Mouse (Mus musculus) urinary bladder, postnatal 4 days (tissue): ENCODE data around the gene Gm10563.
A peak's percentile ranks its signal among the peaks of the same experiment; 100 is the strongest.
"Not testable (repeated sequence)": the region's sequence is repeated elsewhere in the genome, so short reads cannot be mapped to it uniquely, and the experiment has no call there.

Experiments
- DNase-seq, 2 experiments: peaks; one replicate each; pipeline ENCODE4 v3.0.0; 2021 to 2022; ENCODE audit warnings: low spot score in 2 of 2

Gene Gm10563

DNA sequence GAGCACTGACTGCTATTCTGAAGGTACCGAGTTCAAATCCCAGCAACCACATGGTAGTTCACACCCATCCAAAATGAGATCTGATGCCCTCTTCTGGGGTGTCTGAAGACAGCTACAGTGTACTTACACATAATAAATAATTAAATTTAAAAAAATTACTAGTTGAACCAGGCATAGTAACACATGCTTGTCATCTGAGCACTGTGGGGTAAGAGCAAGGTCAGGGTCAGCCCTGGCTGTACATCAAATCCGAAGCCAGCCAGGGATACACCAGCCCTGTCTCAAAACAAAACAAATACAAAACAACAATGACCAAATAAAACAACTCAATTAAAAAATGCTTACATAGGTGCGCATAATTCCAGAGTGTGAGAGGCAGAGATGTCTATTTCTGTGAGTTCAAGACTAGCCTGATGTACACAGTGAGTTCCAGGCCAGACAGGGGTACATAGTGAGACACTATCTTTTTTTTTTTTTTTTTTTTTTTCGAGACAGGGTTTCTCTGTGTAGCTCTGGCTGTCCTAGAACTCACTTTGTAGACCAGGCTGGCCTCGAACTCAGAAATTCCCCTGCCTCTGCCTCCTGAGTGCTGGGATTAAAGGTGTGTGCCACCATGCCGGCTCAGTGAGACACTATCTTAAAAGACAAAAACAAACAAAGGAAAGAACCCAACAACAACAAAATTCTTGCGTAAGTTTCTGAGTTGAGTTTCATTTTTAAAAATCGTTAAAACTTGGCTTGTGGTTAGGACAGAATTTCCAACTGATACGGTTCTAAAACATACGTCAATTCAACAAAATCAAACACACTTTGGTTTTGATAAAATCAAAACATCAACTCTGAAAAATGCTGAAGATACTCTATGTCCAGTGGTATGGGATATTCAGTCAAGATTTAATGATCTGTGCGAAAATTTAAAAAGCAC is 45.0 kb downstream of the Gm10563 start:
- no peak for DNase-seq

DNA sequence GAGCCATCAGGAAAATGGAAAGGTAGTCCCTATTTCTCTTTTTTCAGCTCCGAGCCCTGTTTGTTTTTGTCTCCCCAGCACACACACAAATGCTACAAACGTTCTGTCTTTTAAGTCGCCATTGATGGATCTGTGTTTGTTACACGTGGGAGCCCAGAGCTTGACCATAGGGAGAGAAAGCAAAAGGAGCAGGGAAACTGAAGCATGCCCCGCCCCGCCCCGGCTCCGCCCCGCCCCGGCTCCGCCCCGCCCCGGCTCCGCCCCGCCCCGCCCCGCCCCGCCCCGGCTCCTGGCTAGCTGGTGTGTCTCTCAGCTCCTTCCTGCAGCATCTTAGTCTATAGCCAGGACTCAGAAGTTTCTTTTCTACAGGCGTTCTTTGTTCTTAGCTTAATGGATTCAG is 46.7 kb downstream of the Gm10563 start:
- DNase-seq, result no peak

DNA sequence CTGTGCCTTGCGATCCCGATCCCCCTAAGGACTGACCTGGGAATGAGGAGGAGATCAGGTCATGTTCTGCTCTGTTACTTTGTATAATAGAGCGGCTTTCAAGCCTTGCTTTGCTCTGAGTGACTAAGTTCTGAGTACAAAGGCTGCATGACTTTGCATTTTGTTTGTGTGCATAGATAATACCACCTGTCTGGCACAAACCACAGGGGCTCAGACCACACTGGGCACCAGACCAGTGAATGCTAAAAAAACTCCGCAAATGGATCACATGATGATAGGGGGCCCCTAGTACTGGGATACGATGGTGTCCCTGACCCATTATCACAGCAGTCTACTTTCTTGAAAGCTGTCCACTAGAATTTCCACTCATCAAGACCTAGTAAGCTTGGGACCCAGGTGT is 48.6 kb downstream of the Gm10563 start:
- DNase-seq, result no peak

DNA sequence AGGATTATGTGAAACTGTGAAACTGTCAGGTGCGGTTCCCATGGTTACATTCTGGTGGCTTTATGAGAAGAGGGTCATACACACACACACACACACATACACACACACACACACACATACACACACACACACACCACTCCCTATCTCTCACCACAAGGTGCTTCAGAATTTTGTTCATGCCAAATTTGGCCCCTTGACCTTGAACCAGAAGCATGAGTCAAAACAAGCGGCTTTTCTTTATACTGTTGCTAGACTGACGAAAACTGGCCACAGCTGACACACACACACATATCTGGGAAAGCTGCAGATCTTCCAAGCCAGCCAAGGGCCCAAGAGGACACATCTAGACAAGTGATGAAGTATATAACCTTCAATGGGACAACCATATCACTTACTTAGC is 49.4 kb downstream of the Gm10563 start:
- DNase-seq, result no peak

DNA sequence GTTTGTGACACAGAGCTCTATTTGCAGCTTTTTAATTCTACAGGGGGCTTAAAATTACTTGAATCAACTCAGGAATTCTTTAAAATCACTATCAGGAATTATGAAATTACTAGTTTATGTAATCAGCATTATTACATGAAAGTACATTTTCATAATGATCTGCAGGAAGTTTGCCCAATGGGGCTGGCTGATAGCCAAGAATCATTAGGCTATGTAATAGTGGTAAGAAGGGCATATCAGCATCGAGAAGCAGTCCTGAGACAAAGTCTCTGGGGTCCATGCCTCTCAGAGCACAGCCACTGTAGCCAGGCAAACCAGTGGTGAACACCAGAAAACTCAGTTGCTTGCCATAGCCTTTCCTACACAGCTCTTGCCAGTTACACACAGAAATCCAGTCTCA is 51.4 kb downstream of the Gm10563 start:
- no peak for DNase-seq

DNA sequence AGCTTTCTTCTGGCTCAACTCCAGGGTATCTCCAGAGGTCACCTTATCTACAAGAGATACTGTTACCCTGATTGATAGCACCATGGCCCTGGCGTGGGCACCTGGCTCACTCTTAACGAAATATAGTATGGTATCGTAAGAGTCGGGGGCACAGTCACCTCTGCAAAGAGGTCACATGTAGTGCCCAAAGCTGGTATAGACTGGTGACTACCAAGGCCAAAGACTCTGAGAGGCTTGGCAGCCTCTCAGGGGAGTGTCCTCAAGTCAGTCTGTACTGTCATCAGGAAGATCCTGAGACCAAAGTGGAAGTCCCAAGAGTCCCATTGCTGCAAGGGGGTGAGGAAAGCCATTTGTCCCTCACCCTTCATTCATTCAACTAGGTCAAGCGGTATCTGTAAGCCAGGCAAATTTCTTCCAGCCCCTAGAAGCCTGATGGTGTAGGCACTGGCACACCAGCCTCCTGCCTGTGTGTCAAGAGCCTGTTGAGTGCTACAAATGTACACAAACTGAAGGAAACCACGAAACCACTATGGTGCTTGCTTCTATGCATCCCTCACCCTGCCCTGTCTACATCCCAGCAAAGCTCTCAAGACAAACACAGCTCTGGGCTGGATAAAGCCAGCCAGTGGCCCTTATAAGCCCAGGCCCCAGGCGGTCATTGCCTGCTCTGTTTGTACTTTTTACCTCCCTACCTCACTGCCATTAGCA is 54.0 kb downstream of the Gm10563 start:
- DNase-seq, result no peak

DNA sequence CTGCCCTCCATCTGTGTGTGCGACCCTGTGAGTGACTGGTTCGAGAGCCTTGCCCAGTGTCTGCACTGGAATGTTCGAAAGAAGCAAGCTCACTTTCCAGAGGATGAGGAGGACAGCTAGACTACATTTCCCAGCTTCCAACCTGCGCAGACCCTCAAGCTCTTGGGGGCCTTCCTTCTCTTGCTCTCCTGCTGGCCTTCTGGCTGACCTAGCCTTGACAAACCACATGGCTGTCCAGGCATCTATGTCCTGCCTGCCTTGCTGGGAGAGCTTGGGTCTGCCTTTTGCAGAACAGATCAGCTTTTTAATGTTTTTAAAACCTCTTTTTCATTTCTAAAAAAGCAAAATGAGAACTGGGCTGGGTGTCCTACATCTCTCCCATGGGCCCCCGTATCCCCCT is 55.9 kb downstream of the Gm10563 start:
- DNase-seq, result no peak

DNA sequence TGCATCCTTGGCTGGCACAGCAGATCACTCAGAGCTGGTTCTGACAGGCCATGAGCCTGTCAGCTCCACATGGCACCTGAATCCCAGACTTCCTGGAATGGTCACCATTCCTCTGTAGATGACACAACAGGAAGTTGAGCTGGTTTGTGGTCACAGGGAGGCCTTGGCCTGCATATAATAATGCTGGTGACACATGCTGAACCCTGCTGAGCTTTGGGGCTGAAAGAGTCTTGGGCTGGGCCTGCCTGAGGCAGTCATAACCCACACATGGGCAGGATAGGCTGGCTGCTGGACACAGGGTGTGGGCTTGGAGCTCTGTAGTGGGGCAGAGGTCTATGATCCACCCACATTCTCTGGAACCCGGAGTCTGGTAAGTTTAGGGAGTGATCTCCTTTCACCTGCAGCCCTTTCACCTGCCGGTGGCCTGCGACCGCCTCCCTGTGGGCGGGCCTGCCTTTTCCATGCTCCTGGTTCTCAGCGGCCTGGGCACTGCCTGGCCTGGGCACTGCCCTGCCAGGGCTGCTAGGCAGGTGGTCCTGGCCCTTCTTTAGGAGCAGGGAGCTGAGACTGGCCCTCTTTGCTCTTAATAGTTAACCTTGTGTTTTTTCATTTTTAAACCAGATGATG is 62.8 kb downstream of the Gm10563 start:
- peak in 1 of 2 experiments; percentile 35 for DNase-seq

DNA sequence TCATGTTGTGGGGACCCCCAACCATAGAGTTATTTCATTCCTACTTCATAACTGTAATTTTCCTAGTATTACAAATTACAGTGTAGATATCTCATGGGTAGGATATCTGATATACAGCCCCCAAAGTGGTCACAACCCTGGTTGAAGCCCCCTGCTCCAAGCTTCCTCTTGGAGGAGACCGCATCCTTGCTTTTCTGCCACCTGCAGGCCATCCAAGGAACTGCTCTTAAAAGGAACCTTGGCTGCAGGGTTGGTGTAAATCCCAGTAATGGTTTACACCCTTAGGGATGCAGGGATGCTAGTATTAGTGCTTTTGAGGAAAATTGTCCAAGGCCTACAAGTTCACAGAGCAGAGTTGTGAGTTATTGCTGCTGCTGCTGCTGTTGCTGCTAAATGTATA is 64.8 kb downstream of the Gm10563 start:
- DNase-seq, result peak in 1 of 2 experiments; percentile 71

DNA sequence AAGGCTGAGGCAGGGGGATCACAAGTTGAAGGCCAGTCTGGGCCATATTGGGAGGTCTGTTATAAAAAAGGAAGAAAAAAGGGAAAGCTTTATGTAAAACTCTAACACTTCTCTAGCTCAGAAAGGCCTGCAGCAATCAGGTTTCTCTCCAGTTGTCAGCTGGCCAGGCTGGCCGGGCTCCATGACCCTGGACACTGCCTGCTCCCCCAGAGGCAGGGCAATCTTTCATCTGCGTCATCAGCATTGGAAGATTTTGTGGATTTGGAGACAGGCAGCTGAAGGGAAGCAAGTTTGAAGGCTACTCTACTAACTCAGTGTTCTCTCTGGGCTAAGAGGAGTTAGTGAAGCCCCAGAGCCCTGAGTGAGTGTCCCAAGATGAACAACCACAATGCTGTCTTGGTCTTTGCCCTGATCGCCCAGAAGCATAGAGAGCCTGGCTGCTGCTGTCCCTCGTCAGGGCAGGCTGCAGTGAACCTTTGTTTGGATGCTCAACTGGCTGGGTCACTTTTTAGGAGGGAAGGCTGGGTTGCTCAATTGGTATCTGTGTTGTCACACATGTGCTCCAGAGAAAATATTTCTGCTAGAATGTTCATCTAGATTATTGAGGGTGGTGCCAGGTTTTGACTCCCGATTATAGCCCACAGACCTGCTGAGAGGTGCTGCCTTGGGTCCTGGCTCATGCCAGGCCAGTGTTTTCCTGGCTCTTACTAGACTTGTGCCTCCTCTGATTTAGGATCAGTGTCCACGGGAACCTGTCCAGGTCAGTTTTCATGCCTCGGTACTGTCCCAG is 66.7 kb downstream of the Gm10563 start:
- DNase-seq, result peak in 1 of 2 experiments; percentile 47

DNA sequence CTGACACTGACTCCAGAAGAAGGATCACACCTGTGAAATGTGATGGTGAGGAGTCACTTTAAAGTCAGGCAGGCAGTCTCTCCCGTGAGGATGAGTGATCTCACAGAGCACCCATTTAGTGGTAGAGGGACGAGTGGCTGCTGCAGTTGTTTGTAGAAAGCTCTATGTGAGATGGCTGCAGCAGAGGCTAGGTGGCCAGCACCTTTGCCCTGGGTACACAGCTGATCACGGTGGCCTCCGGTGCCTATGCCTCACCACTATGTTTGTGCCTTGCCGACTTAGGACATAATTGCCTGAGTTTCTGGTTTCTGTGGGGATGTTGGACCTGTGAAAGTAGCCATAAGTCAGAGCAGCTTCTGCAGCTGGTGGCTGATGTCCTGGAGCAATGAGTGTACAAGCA is 67.5 kb downstream of the Gm10563 start:
- no peak for DNase-seq

DNA sequence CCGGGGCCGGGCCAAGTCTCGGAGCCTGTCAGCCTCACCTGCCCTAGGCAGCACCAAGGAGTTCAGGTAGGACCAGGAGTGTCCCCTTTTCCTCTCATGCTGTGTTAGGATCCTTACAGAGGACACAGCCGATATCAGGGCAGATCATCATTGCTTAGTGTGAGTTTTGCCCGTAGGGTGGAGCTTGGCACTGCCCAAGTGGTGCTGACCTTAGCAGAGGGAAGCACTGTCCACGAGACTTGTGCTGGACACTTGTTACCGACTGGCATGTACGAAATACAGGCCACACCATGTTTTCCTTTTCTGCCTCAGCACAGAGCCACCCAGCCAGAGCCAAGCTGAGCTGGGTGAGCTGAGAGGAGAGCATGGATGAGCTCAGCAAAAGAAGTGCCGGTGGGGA is 68.1 kb downstream of the Gm10563 start:
- DNase-seq, result no peak

DNA sequence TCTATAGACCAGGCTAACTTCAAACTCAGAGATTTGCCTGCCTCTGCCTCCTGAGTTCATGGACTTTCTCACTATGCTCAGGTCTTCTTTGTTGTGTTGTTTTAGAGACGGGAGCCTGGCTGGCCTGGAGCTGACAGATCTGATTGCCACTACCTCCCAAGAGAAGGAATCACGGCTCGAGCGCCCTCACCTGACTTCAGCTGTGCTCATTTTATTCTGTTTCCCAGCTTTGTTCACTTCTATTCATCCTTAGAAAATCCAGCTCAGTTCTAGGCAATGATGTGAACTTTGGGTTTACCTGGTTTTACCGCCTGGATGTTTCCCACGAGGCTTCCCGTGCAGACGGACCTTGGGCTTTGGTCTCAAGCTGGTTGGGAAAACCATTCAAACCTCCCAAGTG is 69.7 kb downstream of the Gm10563 start:
- DNase-seq, result no peak

DNA sequence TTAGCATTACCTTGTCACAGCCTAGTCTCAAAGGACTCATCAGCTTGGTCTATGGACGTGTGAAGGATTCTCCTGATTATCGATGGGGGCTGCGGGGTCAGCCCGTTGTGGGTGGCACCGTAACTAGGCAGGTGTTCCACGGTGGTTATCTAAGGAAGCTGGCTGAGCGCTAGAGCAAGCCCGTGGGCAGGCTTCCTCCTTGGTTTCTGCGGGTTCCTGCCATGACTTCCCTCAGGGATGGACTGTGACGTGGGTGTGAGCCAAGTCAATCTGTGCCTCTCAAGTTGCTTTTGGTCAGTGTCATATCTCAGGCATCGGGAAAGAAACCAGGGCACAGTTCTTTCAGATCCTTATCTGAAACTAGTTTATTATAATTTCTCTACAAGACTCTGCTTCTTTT is 70.3 kb downstream of the Gm10563 start:
- no peak for DNase-seq

DNA sequence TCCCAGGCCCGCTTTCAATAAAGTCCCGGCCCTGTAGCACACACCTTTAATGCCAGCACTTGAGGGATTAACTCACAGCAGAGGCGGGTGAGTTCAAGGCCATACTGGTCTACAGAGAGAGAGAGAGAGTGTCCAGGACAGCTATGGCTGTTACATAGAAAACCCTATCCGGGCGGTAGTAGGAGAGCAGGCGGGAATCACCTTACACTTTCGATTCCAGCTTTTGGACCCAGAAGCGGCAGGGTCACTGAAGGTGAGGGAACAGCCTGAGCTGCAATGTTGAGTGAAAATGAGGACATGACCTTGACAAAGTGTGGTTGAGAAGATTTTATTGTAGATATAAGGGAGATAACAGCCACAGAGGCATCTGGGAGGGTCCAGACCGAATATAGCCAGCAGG is 71.3 kb downstream of the Gm10563 start:
- DNase-seq, result no peak

DNA sequence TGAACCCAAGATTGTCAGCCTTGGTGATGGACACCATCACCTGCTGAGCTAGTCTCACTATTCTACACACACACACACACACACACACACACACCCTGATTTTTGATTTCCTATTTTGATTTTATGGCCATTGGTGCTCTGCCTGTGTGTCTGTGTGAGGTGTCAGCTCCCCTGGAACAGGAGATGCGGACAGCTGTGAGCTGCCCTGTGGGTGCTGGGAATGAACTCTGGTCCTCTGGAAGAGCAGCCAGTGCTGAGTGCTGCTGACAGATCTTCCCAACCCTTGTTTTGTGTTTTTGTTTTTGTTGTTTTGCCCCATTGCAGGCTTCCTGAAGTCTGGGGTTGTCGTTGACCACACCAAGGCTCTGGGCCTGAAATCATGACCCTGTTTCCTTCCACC is 72.1 kb downstream of the Gm10563 start:
- no peak for DNase-seq

DNA sequence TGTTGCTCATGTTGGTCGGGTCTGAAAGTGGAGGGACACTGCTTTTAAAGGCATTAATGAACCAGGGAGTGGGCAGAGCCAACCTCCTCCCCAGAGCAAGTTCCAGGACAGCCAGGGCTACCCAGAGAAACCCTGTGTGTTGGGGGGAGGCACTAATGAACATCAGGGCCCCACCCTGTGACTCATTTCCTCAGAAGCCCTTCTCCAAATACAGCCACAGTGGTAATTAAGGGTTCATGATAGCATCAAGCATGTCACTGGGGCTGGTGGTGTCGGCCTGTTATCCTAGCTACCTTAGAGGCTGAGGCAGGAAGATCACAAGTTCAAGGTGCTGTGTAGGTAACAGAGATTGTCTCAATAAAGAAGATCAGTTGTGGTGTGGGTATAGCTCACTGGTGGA is 73.8 kb downstream of the Gm10563 start:
- no peak for DNase-seq

DNA sequence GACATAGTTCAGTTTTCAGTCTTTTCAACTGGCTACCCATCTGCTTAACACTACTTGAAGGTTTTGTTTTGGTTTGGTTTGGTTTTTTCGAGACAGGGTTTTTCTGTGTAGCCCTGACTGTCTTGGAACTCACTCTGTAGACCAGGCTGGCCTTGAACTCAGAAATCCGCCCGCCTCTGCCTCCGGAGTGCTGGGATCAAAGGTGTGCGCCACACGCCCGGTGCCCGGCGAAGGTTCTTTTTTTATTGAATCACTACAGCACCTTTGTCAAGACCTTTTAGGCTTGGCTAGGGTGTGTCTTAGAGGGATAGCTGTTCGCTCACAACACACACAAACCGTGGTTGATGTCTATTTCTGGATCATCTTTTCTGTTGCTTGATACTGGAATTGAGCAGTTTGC is 74.9 kb downstream of the Gm10563 start:
- DNase-seq, result not testable (repeated sequence)

DNA sequence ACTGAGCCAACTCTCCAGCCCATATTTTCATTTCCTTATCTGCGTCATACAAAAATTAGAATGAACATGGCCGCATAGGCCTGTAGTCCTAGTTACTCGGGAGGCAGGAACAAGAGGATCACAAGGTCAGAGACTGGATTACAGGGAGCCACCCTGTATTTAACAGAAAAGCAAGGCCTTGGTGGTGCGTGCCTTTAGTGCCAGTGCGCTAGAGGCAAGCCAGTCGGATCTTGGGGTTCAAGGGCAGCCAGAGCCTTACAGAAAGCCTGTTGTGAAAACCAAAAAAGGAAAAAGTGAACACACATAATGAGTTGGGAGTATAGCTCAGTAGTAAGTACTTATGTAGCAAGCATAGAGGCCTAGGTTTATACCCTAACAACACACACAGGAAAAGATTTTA is 75.4 kb downstream of the Gm10563 start:
- no peak for DNase-seq

DNA sequence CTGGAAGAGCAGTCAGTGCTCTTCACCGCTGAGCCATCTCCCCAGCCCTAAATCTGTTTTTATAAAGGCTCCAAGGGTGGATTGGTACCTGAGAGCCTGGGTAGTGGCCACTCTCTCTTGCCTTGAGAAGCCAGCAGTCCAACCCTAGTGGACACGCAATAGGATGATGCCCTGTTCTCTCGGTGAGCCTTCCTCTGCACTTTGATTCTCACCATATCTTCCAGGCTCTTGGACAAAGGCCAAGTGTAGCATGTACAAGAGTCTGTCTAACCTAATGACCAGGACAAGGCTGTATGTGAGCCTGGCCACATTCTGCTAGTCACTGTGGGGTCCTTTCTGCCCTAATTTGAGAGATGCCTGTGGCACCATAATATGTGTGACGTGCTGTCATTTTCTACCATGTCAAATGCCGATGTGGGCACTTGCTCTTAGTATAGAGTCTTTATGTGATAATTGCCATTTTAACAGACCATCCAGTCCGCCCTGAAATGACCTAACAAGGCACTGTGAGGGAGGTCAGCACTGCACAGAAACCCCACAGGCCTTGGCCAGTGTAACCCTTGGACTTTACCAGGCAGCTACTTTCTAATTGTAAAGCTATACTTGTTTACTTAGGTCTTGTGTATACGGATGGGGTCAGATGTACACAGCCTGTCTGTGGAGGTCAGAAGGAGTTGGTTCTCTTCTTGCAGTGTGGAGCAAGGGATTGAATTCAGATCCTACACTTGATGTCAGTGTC is 76.4 kb downstream of the Gm10563 start:
- no peak for DNase-seq

DNA sequence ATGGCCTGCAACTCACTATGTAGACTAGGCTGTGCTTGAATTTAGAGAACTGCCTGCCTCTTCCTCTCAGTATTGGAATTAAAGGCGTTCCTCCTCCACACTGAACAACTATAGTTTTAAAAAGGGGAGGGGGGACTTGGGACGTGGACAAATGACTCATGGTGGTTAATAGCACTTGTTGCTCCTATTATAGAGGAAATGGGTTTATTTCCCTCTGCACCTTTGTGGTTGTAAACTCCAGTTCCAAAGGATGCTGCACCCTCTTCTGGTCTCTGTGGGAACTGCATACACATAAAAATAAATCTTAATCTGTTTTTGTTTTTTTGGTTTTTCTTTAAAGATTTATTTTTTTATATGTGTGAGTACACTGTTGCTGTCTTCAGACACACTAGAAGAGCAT is 77.0 kb downstream of the Gm10563 start:
- DNase-seq, result no peak
